Mouse (Mus musculus): ENCODE data around the gene Snx11. TPM values are rescaled to one million over a fixed set of nuclear protein-coding genes. Genes with fewer than 3 reads are reported as not detected.

The Snx11 gene
- 2.4 TPM for polyA plus RNA-seq (2014; fragmentation: Illumina TruSeq; extraction: RNeasy Lipid Tissue Mini Kit (QIAGEN cat#74804))

DNA sequence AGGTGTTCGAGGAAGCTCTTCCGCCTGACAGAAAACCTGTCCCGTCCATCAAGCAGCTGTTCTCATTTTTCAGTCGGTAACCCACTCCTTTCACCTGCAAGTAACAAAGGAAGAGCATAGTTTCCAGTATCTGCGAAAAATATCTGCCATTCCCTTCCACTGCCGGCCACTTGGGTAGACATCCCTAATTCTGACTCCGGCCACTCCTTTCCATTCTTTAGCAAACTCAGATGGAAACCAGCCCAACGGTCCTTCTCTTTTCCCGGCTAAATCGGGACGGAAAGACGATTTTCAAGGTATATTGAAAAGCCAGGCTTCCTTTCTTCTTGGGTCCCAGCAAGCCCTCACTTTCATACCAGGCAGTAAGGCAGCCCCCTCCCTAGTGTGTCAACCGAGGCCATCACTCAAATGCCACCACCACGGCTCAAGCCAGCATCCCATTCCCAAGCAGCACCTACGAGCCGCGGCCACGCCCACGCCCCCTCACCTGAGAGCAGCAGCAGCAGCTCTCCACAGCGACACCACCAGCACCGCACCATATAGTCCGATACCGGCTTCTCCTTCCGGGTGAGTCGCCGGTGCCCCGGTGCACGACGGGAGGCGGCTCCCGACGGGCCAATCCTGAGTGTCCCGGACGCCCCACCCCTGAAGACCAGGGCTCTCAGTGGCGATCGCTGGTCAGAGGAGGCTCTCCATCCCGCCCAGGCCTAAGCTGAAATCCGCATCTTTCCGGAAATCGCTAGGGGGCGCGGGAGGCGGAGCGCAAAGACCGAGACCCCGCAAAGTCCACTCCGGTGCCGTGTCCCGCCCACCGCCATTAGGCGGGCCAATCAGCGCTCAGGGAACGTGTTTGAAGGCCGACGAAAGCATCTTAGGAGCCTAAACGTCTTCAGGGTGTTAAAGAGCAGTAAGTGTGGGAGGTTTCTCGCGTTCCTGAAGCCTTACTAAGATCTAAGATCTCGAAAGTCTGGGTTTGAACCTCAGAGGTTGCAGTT, at the start of gene Snx11:
Gene Snx11, minus strand, starts transcription at position 592 of the 995 bp plus-strand sequence.

DNA sequence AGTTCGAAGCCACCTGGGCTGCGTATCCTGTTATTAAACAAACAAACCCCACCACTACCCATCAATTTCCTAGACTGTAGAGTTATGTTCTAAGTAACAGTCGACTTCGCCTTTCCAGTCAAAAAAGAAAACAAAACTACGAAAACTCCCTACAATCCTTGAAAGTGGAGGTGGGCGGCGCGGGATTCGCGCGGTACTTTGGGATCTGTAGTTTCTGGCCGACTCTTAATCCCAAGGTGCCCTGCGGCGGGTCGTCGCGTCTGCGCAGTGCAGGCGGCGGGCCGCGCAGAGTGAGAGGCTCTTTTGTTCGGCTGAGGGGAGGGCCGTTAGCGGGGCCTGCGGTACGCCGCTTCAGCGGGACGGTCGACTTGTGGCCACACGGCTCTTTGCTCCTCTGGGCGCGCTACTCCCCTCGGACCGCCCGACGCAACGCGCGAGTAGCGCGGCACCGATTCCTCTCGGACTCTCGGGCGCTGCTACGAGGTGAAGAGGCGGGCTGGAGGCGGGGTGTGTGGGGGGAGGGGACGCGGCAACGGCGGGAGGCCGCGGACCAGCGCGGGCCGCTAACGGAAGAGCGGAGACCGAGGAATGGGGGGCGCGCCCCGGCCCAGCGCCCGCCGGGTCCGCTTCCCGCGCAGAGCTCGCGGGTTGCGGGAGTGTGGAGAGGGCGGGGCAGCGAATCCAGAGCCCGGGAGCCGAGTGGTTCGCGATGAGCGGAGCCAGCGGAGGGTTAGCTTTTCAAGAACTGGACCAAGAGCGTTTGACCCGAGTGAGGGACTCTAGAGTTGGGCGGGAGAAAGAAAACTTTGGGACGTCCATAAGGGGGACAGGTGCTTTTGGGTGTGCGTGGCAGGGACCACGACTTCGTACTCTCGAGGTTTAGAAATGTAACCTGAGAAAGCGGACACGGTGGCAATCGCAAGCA, 11.8 kb upstream of the Snx11 start, which contains the start of gene Cbx1:
Gene Cbx1, plus strand, starts transcription at position 257 of the 925 bp plus-strand sequence.

Other genes with a start within 250 kb of the Snx11 start
- gene Cbx1, start 11.6 kb upstream of the Snx11 start, polyA plus RNA-seq (2014; fragmentation: Illumina TruSeq; extraction: RNeasy Lipid Tissue Mini Kit (QIAGEN cat#74804)), result 124 TPM
- gene Nfe2l1, start 52.4 kb upstream of the Snx11 start, polyA plus RNA-seq (2014; fragmentation: Illumina TruSeq; extraction: RNeasy Lipid Tissue Mini Kit (QIAGEN cat#74804)), result 89.7 TPM
- gene Copz2, start 72.3 kb upstream of the Snx11 start, polyA plus RNA-seq (2014; fragmentation: Illumina TruSeq; extraction: RNeasy Lipid Tissue Mini Kit (QIAGEN cat#74804)), result 12.9 TPM
- 18.0 TPM for gene Cdk5rap3, start 138.9 kb upstream of the Snx11 start, polyA plus RNA-seq (2014; fragmentation: Illumina TruSeq; extraction: RNeasy Lipid Tissue Mini Kit (QIAGEN cat#74804))
- 1.3 TPM for gene Prr15l, start 150.5 kb upstream of the Snx11 start, polyA plus RNA-seq (2014; fragmentation: Illumina TruSeq; extraction: RNeasy Lipid Tissue Mini Kit (QIAGEN cat#74804))
- 9.2 TPM for gene Pnpo, start 166.4 kb upstream of the Snx11 start, polyA plus RNA-seq (2014; fragmentation: Illumina TruSeq; extraction: RNeasy Lipid Tissue Mini Kit (QIAGEN cat#74804))
- gene Sp2, start 205.4 kb upstream of the Snx11 start, polyA plus RNA-seq (2014; fragmentation: Illumina TruSeq; extraction: RNeasy Lipid Tissue Mini Kit (QIAGEN cat#74804)), result 5.3 TPM
- gene Sp6, start 235.8 kb upstream of the Snx11 start, polyA plus RNA-seq (2014; fragmentation: Illumina TruSeq; extraction: RNeasy Lipid Tissue Mini Kit (QIAGEN cat#74804)), result not detected